Mouse (Mus musculus) kidney, postnatal 0 days (tissue): ENCODE data around the gene Mmp28. TPM values are rescaled to one million over a fixed set of nuclear protein-coding genes. Genes with fewer than 3 reads are reported as not detected.

ENCODE experiments used
- ATAC-seq: fragments of 200-750 bp; cut with Nextera tagmentation; replicated peaks from 2 replicates; pipeline ENCODE4 v1.8.0; 2017; ENCODE audit warnings: low read depth, moderate number of reproducible peaks, moderate TSS enrichment, moderate library complexity; ENCODE audit not compliant: low FRiP score
- DNase-seq: peaks from one replicate; pipeline ENCODE4 v3.0.0-alpha.2; 2016; ENCODE audit warnings: low spot score
- H3K27ac ChIP-seq: fragments of 300-500 bp; sonication (generic); 2 replicates; pipeline ENCODE4 v1.5.1; 2014; ENCODE audit warnings: mild to moderate bottlenecking
- H3K27me3 ChIP-seq: fragments of 300-500 bp; sonication (generic); 2 replicates; pipeline ENCODE4 v1.6.1; 2014; ENCODE audit warnings: low read length, mixed read lengths; ENCODE audit not compliant: insufficient read depth
- H3K36me3 ChIP-seq: fragments of 300-500 bp; sonication (generic); 2 replicates; pipeline ENCODE4 v1.6.1; 2014; ENCODE audit warnings: low read length, mixed read lengths; ENCODE audit not compliant: insufficient read depth
- H3K4me1 ChIP-seq: fragments of 300-500 bp; sonication (generic); replicated peaks from 2 replicates; pipeline ENCODE4 v1.6.1; 2014; ENCODE audit warnings: antibody characterized with exemption, low read length, mixed read lengths; ENCODE audit not compliant: insufficient read depth
- H3K4me2 ChIP-seq: fragments of 300-500 bp; sonication (generic); 2 replicates; pipeline ENCODE4 v1.6.1; 2014; ENCODE audit warnings: mild to moderate bottlenecking, low read length, moderate library complexity, mixed read lengths
- H3K4me3 ChIP-seq: fragments of 300-500 bp; sonication (generic); replicated peaks from 2 replicates; pipeline ENCODE4 v1.5.1; 2014; ENCODE audit warnings: low read depth, low read length
- H3K9ac ChIP-seq: fragments of 300-500 bp; sonication (generic); 2 replicates; pipeline ENCODE4 v1.6.1; 2014; ENCODE audit warnings: low read depth, low read length
- H3K9me3 ChIP-seq: fragments of 300-500 bp; sonication (generic); replicated peaks from 2 replicates; pipeline ENCODE4 v1.6.1; 2016; ENCODE audit warnings: low read length, inconsistent platforms, mixed read lengths
- CTCF ChIP-seq: IDR thresholded peaks from 2 replicates; pipeline ENCODE4 v1.5.1; 2016; ENCODE audit warnings: antibody characterized with exemption, low read depth, mild to moderate bottlenecking, moderate library complexity
- WGBS: fragments of 180-500 bp; shearing (Covaris S2); extraction: QIAGEN DNeasy Blood & Tissue Kit; methylation state at CpG from one replicate; pipeline ENCODE4 v1.1.7; 2014; 5-methylcytosine and 5-hydroxymethylcytosine counted together
- polyA plus RNA-seq: library from polyadenylated mRNA; unstranded; fragments of >200 nt; fragmentation: Nextera tagmentation; extraction: Ambion mirVana; gene quantifications from 2 replicates; pipeline ENCODE4 v1.2.1, GENCODE M21; 2015

Gene Mmp28
- polyA plus RNA-seq, 1 experiment from 2014 or later, result 1.9 TPM

DNA sequence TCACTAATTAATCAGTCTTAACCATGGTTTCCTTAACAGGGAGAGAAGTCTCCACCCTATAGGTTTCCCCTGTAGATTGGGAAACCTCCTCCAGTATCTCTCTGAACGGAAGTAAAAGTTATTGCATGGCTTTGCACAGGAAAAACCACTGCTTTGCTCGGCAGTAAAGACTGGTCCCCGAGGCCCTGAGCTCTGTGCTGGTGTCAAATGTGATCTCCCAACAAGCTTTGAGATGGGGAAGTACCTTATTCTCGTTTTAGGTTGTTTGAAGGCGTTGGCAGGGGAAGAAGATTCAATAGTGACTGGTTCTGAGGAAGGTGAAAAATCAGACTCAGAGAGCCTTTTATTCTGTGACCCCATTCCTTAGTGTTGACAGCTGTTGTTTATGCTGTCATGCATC is 64.1 kb downstream of the Mmp28 start:
- Histone ChIP-seq H3K9ac (no peak overlapping the region), H3K4me2 (no peak overlapping the region), H3K36me3 (peaks cover 46% of the 10 kb centered on the region), H3K4me1 (no peaks in the 10 kb centered on the region), H3K27me3 (no peaks in the 10 kb centered on the region), H3K27ac (no peak overlapping the region), H3K4me3 (no peak overlapping the region), H3K9me3 (no peaks in the 10 kb centered on the region)
- no peak for DNase-seq
- ATAC-seq, result no peak
- TF ChIP-seq CTCF, result no peak
- 71% methylated on average over 5 of the region's 5 CpGs for WGBS

DNA sequence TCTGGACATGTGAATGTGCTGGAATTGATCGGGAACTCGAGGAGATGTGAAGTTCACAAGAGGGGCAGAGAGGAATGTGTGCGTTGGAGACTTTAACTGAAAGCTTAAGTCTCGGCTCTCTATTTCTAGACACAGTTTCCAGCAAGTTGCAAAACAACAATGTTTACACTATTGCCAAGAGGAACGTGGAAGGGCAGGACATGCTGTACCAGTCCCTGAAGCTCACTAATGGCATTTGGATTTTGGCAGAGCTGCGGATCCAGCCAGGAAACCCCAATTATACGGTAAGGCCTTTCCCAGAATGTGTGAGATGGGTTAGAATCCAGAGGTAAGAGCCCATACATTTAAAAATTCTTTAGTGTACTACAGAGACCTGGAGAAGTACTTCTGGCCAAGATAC is 65.2 kb downstream of the Mmp28 start:
- no peak for TF ChIP-seq CTCF
- Histone ChIP-seq H3K27me3 (no peaks in the 10 kb centered on the region), H3K9ac (no peak overlapping the region), H3K4me2 (no peak overlapping the region), H3K4me1 (no peaks in the 10 kb centered on the region), H3K36me3 (peaks cover 49% of the 10 kb centered on the region), H3K9me3 (no peaks in the 10 kb centered on the region), H3K27ac (no peak overlapping the region), H3K4me3 (no peak overlapping the region)
- ATAC-seq (no peak), DNase-seq (no peak)
- 91% methylated on average over 7 of the region's 7 CpGs for WGBS

DNA sequence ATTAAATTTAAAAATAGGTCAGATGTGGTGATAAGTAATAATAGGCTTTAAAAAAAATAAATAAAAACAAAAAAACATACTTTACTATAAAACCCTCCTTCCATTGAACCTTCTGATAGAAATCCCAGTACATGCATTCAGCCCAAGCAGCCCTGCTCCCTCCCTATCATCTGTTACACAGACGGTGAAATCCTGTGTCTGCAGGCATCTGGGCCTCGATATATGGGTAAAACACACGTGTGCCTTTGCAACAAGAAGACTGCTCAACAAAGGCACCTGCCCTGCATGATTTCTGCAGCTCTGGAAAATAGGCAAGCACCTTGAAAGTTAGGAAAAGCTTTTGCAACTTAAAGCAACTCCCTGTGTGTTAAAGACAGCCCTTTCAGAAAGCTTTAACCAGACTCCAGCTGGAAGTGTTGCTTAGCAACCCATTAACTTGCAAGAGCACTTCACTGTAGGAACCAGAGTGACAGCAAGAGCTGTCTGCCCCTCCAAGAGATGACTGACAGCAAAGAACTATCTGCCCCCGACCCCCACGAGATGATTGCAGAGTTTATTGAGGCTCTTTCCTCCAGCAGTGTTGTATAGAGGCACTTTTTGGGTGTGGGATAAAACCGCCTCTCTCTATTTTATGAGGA is 68.0 kb downstream of the Mmp28 start:
- TF ChIP-seq CTCF, result no peak
- Histone ChIP-seq H3K27ac (no peak overlapping the region), H3K9ac (no peak overlapping the region), H3K4me3 (no peak overlapping the region), H3K4me1 (no peaks in the 10 kb centered on the region), H3K4me2 (no peak overlapping the region), H3K9me3 (no peaks in the 10 kb centered on the region), H3K36me3 (peaks cover 62% of the 10 kb centered on the region), H3K27me3 (no peaks in the 10 kb centered on the region)
- DNase-seq (no peak), ATAC-seq (no peak)
- WGBS, result 69% methylated on average over 6 of the region's 6 CpGs

DNA sequence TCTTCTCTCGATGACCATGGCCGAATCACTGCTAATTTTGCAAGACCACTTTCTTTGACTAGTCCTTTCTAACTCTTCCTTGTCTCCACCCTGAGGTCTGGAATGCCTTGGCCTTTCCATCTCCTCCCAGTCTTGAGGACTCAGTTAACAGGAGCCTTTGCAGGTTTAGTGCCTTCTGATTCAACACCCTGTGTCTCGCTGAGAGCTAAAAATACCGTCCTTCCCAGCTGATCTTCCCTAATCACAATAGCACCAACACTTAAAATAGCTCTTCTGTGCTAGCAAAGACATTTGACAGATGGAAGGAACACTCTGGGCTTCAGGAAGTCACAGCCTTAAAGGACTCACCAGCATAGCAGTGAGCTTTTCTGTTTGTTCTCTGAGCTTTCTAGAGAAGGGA is 69.8 kb downstream of the Mmp28 start:
- Histone ChIP-seq H3K4me3 (no peak overlapping the region), H3K4me2 (no peak overlapping the region), H3K9me3 (no peaks in the 10 kb centered on the region), H3K9ac (no peak overlapping the region), H3K36me3 (peaks cover 45% of the 10 kb centered on the region), H3K4me1 (no peaks in the 10 kb centered on the region), H3K27me3 (no peaks in the 10 kb centered on the region), H3K27ac (no peak overlapping the region)
- DNase-seq, result no peak
- no peak for TF ChIP-seq CTCF
- 92% methylated on average over 4 of the region's 4 CpGs for WGBS
- ATAC-seq, result no peak

Other genes with a start within 250 kb of the Mmp28 start
- gene Slfn14, start 176.3 kb downstream of the Mmp28 start, polyA plus RNA-seq, result 0.08 TPM in 1 of 2 replicates, not detected in the other
- 42.4 and 45.1 TPM in 2 replicates for gene Ap2b1, start 164.0 kb downstream of the Mmp28 start, polyA plus RNA-seq
- 12.2 and 12.7 TPM in 2 replicates for gene Pex12, start 160.5 kb downstream of the Mmp28 start, polyA plus RNA-seq
- gene Rasl10b, start 53.9 kb downstream of the Mmp28 start, polyA plus RNA-seq, result 0.38 and 0.49 TPM in 2 replicates
- gene Gas2l2, start 33.6 kb downstream of the Mmp28 start, polyA plus RNA-seq, result not detected in 2 replicates
- 0.22 TPM in 1 of 2 replicates, not detected in the other for gene 1700020L24Rik, start 25.4 kb downstream of the Mmp28 start, polyA plus RNA-seq
- 5.7 and 6.7 TPM in 2 replicates for gene Taf15, start 10.0 kb upstream of the Mmp28 start, polyA plus RNA-seq
- not detected in 2 replicates for gene Heatr9, start 59.1 kb upstream of the Mmp28 start, polyA plus RNA-seq
- gene Ccl5, start 67.4 kb upstream of the Mmp28 start, polyA plus RNA-seq, result 0.47 and 0.79 TPM in 2 replicates
- 3.6 and 4.1 TPM in 2 replicates for gene Ccl9, start 115.6 kb upstream of the Mmp28 start, polyA plus RNA-seq
- 9.5 and 12.0 TPM in 2 replicates for gene Ccl6, start 130.0 kb upstream of the Mmp28 start, polyA plus RNA-seq
- gene Rpl9-ps1, start 182.6 kb upstream of the Mmp28 start, polyA plus RNA-seq, result not detected in 2 replicates
- gene Ccl3, start 186.3 kb upstream of the Mmp28 start, polyA plus RNA-seq, result 0.55 and 1.3 TPM in 2 replicates
- gene Ccl4, start 199.5 kb upstream of the Mmp28 start, polyA plus RNA-seq, result 0.94 and 1.7 TPM in 2 replicates
- gene Wfdc17, start 240.9 kb upstream of the Mmp28 start, polyA plus RNA-seq, result 3.5 and 6.6 TPM in 2 replicates
- gene Wfdc18, start 245.9 kb upstream of the Mmp28 start, polyA plus RNA-seq, result 0.33 TPM in 1 of 2 replicates, not detected in the other